Mouse (Mus musculus): ENCODE measurements at regions not wholly inside any gene's neighbourhood (a gene's known extent, or its start where the extent isn't known, plus 50 kb on each side); places are given as distances from the start of the nearest gene placed in this dataset.

DNA sequence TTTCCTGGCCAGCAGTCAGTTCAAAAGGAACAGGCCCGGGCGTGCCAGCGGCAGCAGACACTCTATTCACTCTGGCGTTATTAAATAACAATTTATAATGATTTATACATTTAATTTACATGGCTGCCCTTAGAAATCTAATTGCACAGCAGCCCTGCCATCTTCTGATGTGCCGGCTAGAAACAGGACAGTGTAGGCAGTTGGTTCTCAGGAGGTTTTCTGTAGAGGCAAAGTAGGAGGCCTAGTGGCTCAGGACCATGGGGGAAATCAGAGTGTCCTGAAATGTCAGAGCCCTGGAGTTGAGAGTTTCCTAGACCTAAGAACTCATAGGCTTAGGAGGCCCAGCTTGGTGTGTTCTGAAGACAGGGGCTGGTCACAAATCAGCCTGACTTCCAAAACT is 225.2 kb upstream of the Foxq1 start:
- no peaks in the 10 kb centered on the region for H3K36me3 ChIP-seq (ENCODE audit: control insufficient read depth in 1 of 2, insufficient read depth in 2 of 2, low read length in 2 of 2)
- H3K9ac ChIP-seq (ENCODE audit: control insufficient read depth, low read depth, low read length, poor library complexity, severe bottlenecking) = no peak overlapping the region
- H3K27me3 ChIP-seq (ENCODE audit: control insufficient read depth in 1 of 2, insufficient read depth in 2 of 2, low read length in 2 of 2) = no peaks in the 10 kb centered on the region
- no peak overlapping the region for H3K4me3 ChIP-seq (ENCODE audit: control insufficient read depth in 1 of 2, insufficient read depth in 1 of 2, low read depth in 2 of 2, low read length in 2 of 2)
- H3K27ac ChIP-seq (ENCODE audit: control insufficient read depth, low read depth, low read length) = no peak overlapping the region
- H3K9me3 ChIP-seq (replicated peaks; ENCODE audit: insufficient read depth, low read length) = no peaks in the 10 kb centered on the region
- no peak for DNase-seq (ENCODE audit: low read depth, low spot score)
- H3K79me2 ChIP-seq (ENCODE audit: control insufficient read depth, insufficient read depth, low read length, poor library complexity) = no peaks in the 10 kb centered on the region
- TF ChIP-seq ZNF384 (IDR thresholded peaks at IDR 0.05; ENCODE audit: low read depth, low read length) (no peak), EP300 (IDR thresholded peaks at IDR 0.05; ENCODE audit: low read depth in 1 of 2, low read length in 2 of 2) (no peak), GABPA (IDR thresholded peaks at IDR 0.05; ENCODE audit: low read depth, low read length) (no peak), ETS1 (IDR thresholded peaks at IDR 0.05; ENCODE audit: low read depth, low read length) (no peak)
- H3K4me1 ChIP-seq (ENCODE audit: control insufficient read depth in 1 of 2, insufficient read depth in 2 of 2, low read length in 2 of 2) = no peaks in the 10 kb centered on the region

- no peak for DNase-seq (ENCODE audit: low read depth, low spot score)
- Histone ChIP-seq H3K27me3 (ENCODE audit: control insufficient read depth in 1 of 2, insufficient read depth in 2 of 2, low read length in 2 of 2) (no peaks in the 10 kb centered on the region), H3K36me3 (ENCODE audit: control insufficient read depth in 1 of 2, insufficient read depth in 2 of 2, low read length in 2 of 2) (no peaks in the 10 kb centered on the region), H3K27ac (ENCODE audit: control insufficient read depth, low read depth, low read length) (no peak overlapping the region), H3K79me2 (ENCODE audit: control insufficient read depth, insufficient read depth, low read length, poor library complexity) (no peaks in the 10 kb centered on the region), H3K4me1 (ENCODE audit: control insufficient read depth in 1 of 2, insufficient read depth in 2 of 2, low read length in 2 of 2) (no peaks in the 10 kb centered on the region), H3K9ac (ENCODE audit: control insufficient read depth, low read depth, low read length, poor library complexity, severe bottlenecking) (no peak overlapping the region), H3K4me3 (ENCODE audit: control insufficient read depth in 1 of 2, insufficient read depth in 1 of 2, low read depth in 2 of 2, low read length in 2 of 2) (no peak overlapping the region), H3K9me3 (replicated peaks; ENCODE audit: insufficient read depth, low read length) (no peaks in the 10 kb centered on the region)
- TF ChIP-seq NRF1 (IDR thresholded peaks at IDR 0.05; ENCODE audit: insufficient read depth, low read depth, low read length, poor library complexity, severe bottlenecking) (no peak), ZKSCAN1 (IDR thresholded peaks at IDR 0.05; ENCODE audit: low read depth, low read length) (no peak), CHD1 (IDR thresholded peaks at IDR 0.05; ENCODE audit: low read depth, low read length) (no peak), MAZ (IDR thresholded peaks at IDR 0.05; ENCODE audit: low read depth, low read length) (no peak), USF2 (IDR thresholded peaks at IDR 0.05; ENCODE audit: borderline replicate concordance in 1 of 2, insufficient read depth in 1 of 2, low read depth in 1 of 2, low read length in 2 of 2) (no peak), ZNF384 (IDR thresholded peaks at IDR 0.05; ENCODE audit: low read depth, low read length) (no peak)
These were observed 221.0 kb upstream of the Foxq1 start for GRCm38 (mm10) chr13:31334981-31335380.

GRCm38 (mm10) chr13:31337631-31338030 is 218.3 kb upstream of the Foxq1 start:
- Histone ChIP-seq H3K9me3 (replicated peaks; ENCODE audit: insufficient read depth, low read length) (no peaks in the 10 kb centered on the region), H3K4me1 (ENCODE audit: control insufficient read depth in 1 of 2, insufficient read depth in 2 of 2, low read length in 2 of 2) (no peaks in the 10 kb centered on the region), H3K9ac (ENCODE audit: control insufficient read depth, low read depth, low read length, poor library complexity, severe bottlenecking) (no peak overlapping the region), H3K27me3 (ENCODE audit: control insufficient read depth in 1 of 2, insufficient read depth in 2 of 2, low read length in 2 of 2) (no peaks in the 10 kb centered on the region), H3K4me3 (ENCODE audit: control insufficient read depth in 1 of 2, insufficient read depth in 1 of 2, low read depth in 2 of 2, low read length in 2 of 2) (no peak overlapping the region), H3K27ac (ENCODE audit: control insufficient read depth, low read depth, low read length) (no peak overlapping the region), H3K36me3 (ENCODE audit: control insufficient read depth in 1 of 2, insufficient read depth in 2 of 2, low read length in 2 of 2) (no peaks in the 10 kb centered on the region), H3K79me2 (ENCODE audit: control insufficient read depth, insufficient read depth, low read length, poor library complexity) (no peaks in the 10 kb centered on the region)
- no peak for DNase-seq (ENCODE audit: low read depth, low spot score)
- TF ChIP-seq GABPA (IDR thresholded peaks at IDR 0.05; ENCODE audit: low read depth, low read length) = no peak
- no peak for TF ChIP-seq POLR2AphosphoS2 (IDR thresholded peaks at IDR 0.05; ENCODE audit: low read length)
- no peak for TF ChIP-seq ELF1 (IDR thresholded peaks at IDR 0.05; ENCODE audit: low read depth, low read length)
- no peak for TF ChIP-seq POLR2A (IDR thresholded peaks at IDR 0.05; ENCODE audit: control insufficient read depth in 1 of 2, insufficient read depth in 1 of 2, low read depth in 1 of 2, low read length in 2 of 2, poor library complexity in 1 of 2)
- TF ChIP-seq KAT2A (conservative IDR thresholded peaks at IDR 0.05; ENCODE audit: low read depth, low read length) = no peak
- no peak for TF ChIP-seq ZMIZ1 (IDR thresholded peaks at IDR 0.05; ENCODE audit: low read depth, low read length)
- TF ChIP-seq USF2 (IDR thresholded peaks at IDR 0.05; ENCODE audit: borderline replicate concordance in 1 of 2, insufficient read depth in 1 of 2, low read depth in 1 of 2, low read length in 2 of 2) = no peak
- no peak for TF ChIP-seq NRF1 (IDR thresholded peaks at IDR 0.05; ENCODE audit: insufficient read depth, low read depth, low read length, poor library complexity, severe bottlenecking)
- TF ChIP-seq MAFK (IDR thresholded peaks at IDR 0.05; ENCODE audit: borderline replicate concordance, low read depth, low read length) = no peak
